Mouse (Mus musculus): ENCODE data around the gene Lrrc75a. TPM values are rescaled to one million over a fixed set of nuclear protein-coding genes. Genes with fewer than 3 reads are reported as not detected.

Gene Lrrc75a
- total and polyA plus RNA-seq, 3 experiments, result 7.0 to 8.9 TPM; not detected in 1

GRCm38 (mm10) chr11:62636840-62637221 is 11.5 kb downstream of the Lrrc75a start:
- Histone ChIP-seq H3K4me1 (ENCODE audit: control insufficient read depth in 1 of 2, insufficient read depth in 2 of 2, low read length in 2 of 2) (no peaks in the 10 kb centered on the region), H3K27ac (ENCODE audit: control insufficient read depth, low read depth, low read length) (no peak overlapping the region), H3K9ac (ENCODE audit: control insufficient read depth, low read depth, low read length, poor library complexity, severe bottlenecking) (no peak overlapping the region), H3K79me2 (ENCODE audit: control insufficient read depth, insufficient read depth, low read length, poor library complexity) (no peaks in the 10 kb centered on the region), H3K9me3 (replicated peaks; ENCODE audit: insufficient read depth, low read length) (no peaks in the 10 kb centered on the region), H3K27me3 (ENCODE audit: control insufficient read depth in 1 of 2, insufficient read depth in 2 of 2, low read length in 2 of 2) (no peaks in the 10 kb centered on the region), H3K4me3 (ENCODE audit: control insufficient read depth in 1 of 2, insufficient read depth in 1 of 2, low read depth in 2 of 2, low read length in 2 of 2) (no peak overlapping the region), H3K36me3 (ENCODE audit: control insufficient read depth in 1 of 2, insufficient read depth in 2 of 2, low read length in 2 of 2) (no peaks in the 10 kb centered on the region)
- no peak for DNase-seq (ENCODE audit: low read depth, low spot score)
- no peak for TF ChIP-seq MXI1 (IDR thresholded peaks at IDR 0.05; ENCODE audit: low read depth, low read length)
- no peak for TF ChIP-seq ZNF384 (IDR thresholded peaks at IDR 0.05; ENCODE audit: low read depth, low read length)
- TF ChIP-seq TAL1 (IDR thresholded peaks at IDR 0.05; ENCODE audit: low read length), result no peak
- peak; percentile 56 for TF ChIP-seq USF1 (IDR thresholded peaks at IDR 0.05; ENCODE audit: low read depth, low read length)
- TF ChIP-seq BHLHE40 (IDR thresholded peaks at IDR 0.05; ENCODE audit: borderline replicate concordance, low read depth, low read length), result no peak
- no peak for TF ChIP-seq UBTF (IDR thresholded peaks at IDR 0.05; ENCODE audit: borderline replicate concordance, insufficient read depth, low read depth, low read length)
- no peak for TF ChIP-seq MEF2A (IDR thresholded peaks at IDR 0.05; ENCODE audit: extremely low read depth, insufficient replicate concordance, low read depth, low read length, poor library complexity, severe bottlenecking)
- no peak for TF ChIP-seq GATA1 (IDR thresholded peaks at IDR 0.05; ENCODE audit: low read depth, low read length)

- H3K9me3 ChIP-seq (replicated peaks; ENCODE audit: insufficient read depth, low read length), result no peaks in the 10 kb centered on the region
- H3K4me1 ChIP-seq (ENCODE audit: control insufficient read depth in 1 of 2, insufficient read depth in 2 of 2, low read length in 2 of 2), result no peaks in the 10 kb centered on the region
- DNase-seq (ENCODE audit: low read depth, low spot score), result no peak
- H3K9ac ChIP-seq (ENCODE audit: control insufficient read depth, low read depth, low read length, poor library complexity, severe bottlenecking), result no peak overlapping the region
- no peaks in the 10 kb centered on the region for H3K79me2 ChIP-seq (ENCODE audit: control insufficient read depth, insufficient read depth, low read length, poor library complexity)
- H3K4me3 ChIP-seq (ENCODE audit: control insufficient read depth in 1 of 2, insufficient read depth in 1 of 2, low read depth in 2 of 2, low read length in 2 of 2), result no peak overlapping the region
- TF ChIP-seq MEF2A (IDR thresholded peaks at IDR 0.05; ENCODE audit: extremely low read depth, insufficient replicate concordance, low read depth, low read length, poor library complexity, severe bottlenecking) (no peak), ZNF384 (IDR thresholded peaks at IDR 0.05; ENCODE audit: low read depth, low read length) (no peak), CHD1 (IDR thresholded peaks at IDR 0.05; ENCODE audit: low read depth, low read length) (no peak)
- H3K36me3 ChIP-seq (ENCODE audit: control insufficient read depth in 1 of 2, insufficient read depth in 2 of 2, low read length in 2 of 2), result no peaks in the 10 kb centered on the region
- no peak overlapping the region for H3K27ac ChIP-seq (ENCODE audit: control insufficient read depth, low read depth, low read length)
- no peaks in the 10 kb centered on the region for H3K27me3 ChIP-seq (ENCODE audit: control insufficient read depth in 1 of 2, insufficient read depth in 2 of 2, low read length in 2 of 2)
Measured at GRCm38 (mm10) chr11:62636105-62636839, 12.1 kb downstream of the Lrrc75a start.

- no peak overlapping the region for H3K27ac ChIP-seq (ENCODE audit: control insufficient read depth, low read depth, low read length)
- no peak overlapping the region for H3K9ac ChIP-seq (ENCODE audit: control insufficient read depth, low read depth, low read length, poor library complexity, severe bottlenecking)
- no peak for DNase-seq (ENCODE audit: low read depth, low spot score)
- no peaks in the 10 kb centered on the region for H3K79me2 ChIP-seq (ENCODE audit: control insufficient read depth, insufficient read depth, low read length, poor library complexity)
- no peaks in the 10 kb centered on the region for H3K36me3 ChIP-seq (ENCODE audit: control insufficient read depth in 1 of 2, insufficient read depth in 2 of 2, low read length in 2 of 2)
- H3K27me3 ChIP-seq (ENCODE audit: control insufficient read depth in 1 of 2, insufficient read depth in 2 of 2, low read length in 2 of 2), result no peaks in the 10 kb centered on the region
- TF ChIP-seq RAD21 (IDR thresholded peaks at IDR 0.05; ENCODE audit: low read depth, low read length) (no peak), CHD2 (IDR thresholded peaks at IDR 0.05; ENCODE audit: low read length) (no peak), USF2 (IDR thresholded peaks at IDR 0.05; ENCODE audit: borderline replicate concordance in 1 of 2, insufficient read depth in 1 of 2, low read depth in 1 of 2, low read length in 2 of 2) (no peak), NRF1 (IDR thresholded peaks at IDR 0.05; ENCODE audit: insufficient read depth, low read depth, low read length, poor library complexity, severe bottlenecking) (no peak), GABPA (IDR thresholded peaks at IDR 0.05; ENCODE audit: low read depth, low read length) (no peak), JUND (IDR thresholded peaks at IDR 0.05; ENCODE audit: low read depth, low read length) (no peak), CTCF (IDR thresholded peaks at IDR 0.05 in 2 of 3, conservative IDR thresholded peaks at IDR 0.05 in 1 of 3; ENCODE audit: control insufficient read depth in 1 of 3, insufficient read depth in 1 of 3, low read depth in 2 of 3, low read length in 3 of 3, poor library complexity in 1 of 3, severe bottlenecking in 1 of 3) (no peak), POLR2AphosphoS5 (IDR thresholded peaks at IDR 0.05; ENCODE audit: borderline replicate concordance, low read depth, low read length) (no peak), GATA1 (IDR thresholded peaks at IDR 0.05; ENCODE audit: low read depth, low read length) (no peak), USF1 (IDR thresholded peaks at IDR 0.05; ENCODE audit: low read depth, low read length) (no peak), ZKSCAN1 (IDR thresholded peaks at IDR 0.05; ENCODE audit: low read depth, low read length) (no peak), EP300 (IDR thresholded peaks at IDR 0.05; ENCODE audit: low read depth in 1 of 2, low read length in 2 of 2) (no peak), ZNF384 (IDR thresholded peaks at IDR 0.05; ENCODE audit: low read depth, low read length) (no peak), TAL1 (IDR thresholded peaks at IDR 0.05; ENCODE audit: low read length) (no peak), HCFC1 (IDR thresholded peaks at IDR 0.05; ENCODE audit: low read depth, low read length) (no peak), MYC (IDR thresholded peaks at IDR 0.05; ENCODE audit: low read depth, low read length) (no peak)
- H3K4me1 ChIP-seq (ENCODE audit: control insufficient read depth in 1 of 2, insufficient read depth in 2 of 2, low read length in 2 of 2), result no peaks in the 10 kb centered on the region
- no peak overlapping the region for H3K4me3 ChIP-seq (ENCODE audit: control insufficient read depth in 1 of 2, insufficient read depth in 1 of 2, low read depth in 2 of 2, low read length in 2 of 2)
- H3K9me3 ChIP-seq (replicated peaks; ENCODE audit: insufficient read depth, low read length), result no peaks in the 10 kb centered on the region
Measured at GRCm38 (mm10) chr11:62635406-62635805, 12.9 kb downstream of the Lrrc75a start.
